Mouse (Mus musculus): ENCODE results near the gene Sox2. TPM values are rescaled to one million over a fixed set of nuclear protein-coding genes. Genes with fewer than 3 reads are reported as not detected.
A peak's percentile ranks its signal among the peaks of the same experiment; 100 is the strongest.

Gene Sox2
- polyA plus RNA-seq, 1 experiment from 2014 or later = 48.4 TPM

GRCm38 (mm10) chr3:34656153-34656552 is 5.9 kb downstream of the Sox2 start:
- WGBS = 1% methylated on average over 3 of the region's 3 CpGs

DNA sequence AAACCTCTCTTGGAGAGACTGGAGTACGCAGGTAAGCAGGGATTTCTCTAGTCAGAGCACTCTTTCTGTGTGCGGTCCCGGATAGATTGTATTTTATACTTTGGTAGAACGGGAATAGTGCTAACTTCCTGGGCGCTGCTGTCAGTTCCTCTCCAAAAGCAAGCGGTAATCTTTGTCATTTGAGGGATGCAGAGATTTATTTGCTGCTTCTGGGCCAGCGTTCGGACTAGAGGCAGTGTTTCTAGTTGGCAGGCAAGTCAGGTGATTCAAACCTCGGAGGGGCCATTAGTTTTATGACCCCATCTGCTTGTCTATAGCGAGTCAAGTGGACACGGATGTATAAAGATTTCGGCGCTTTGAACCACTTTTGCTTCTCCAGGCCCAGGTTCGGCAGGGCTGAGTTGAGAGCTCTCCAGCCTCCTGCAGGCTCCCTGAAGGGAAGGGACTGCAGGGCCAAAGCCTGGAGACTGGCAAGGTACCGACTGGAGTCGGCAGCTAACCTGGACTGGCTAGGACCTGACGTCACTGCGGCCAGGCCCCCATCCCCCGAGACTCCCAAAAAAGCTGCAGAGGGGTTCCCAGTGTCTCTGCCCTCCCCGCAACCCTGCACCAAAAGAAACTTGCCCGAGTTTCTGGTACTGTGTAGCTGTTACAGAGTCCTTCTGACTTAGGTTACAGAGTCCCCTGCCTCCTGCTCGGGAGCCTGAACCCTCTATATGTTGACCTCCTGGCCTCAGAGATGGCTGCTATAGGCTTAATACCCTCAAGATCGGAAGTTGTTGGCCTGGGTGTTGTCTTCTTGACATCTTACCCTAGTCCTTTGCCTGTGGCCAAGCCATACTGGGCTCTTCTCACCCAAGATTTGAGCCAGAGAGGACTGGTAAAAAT is 6.9 kb downstream of the Sox2 start:
- 0 out of 2 replicates have a peak, but pooled peaks cover 3% of the 10 kb centered on the region for H3K27me3 ChIP-seq
- 8% methylated on average over 23 of the region's 23 CpGs for WGBS
- H3K4me1 ChIP-seq = peaks cover 72% of the 10 kb centered on the region
- ATAC-seq = no peak
- H3K9me3 ChIP-seq (replicated peaks) = no peaks in the 10 kb centered on the region
- H3K36me3 ChIP-seq (ENCODE audit: poor library complexity, severe bottlenecking) = peaks cover 4% of the 10 kb centered on the region; the same call in 1 of the 2 replicates
- H3K9ac ChIP-seq = peak overlapping the region; percentile 94
- H3K27ac ChIP-seq = peak overlapping the region; percentile 98
- peak overlapping the region; percentile 70 for H3K4me2 ChIP-seq
- H3K4me3 ChIP-seq = peak overlapping the region; percentile 60

More at GRCm38 (mm10) chr3:34656153-34656552, 5.9 kb downstream of the Sox2 start:
- ATAC-seq = no peak
- Histone ChIP-seq H3K9me3 (replicated peaks) (no peaks in the 10 kb centered on the region), H3K27me3 (0 out of 2 replicates have a peak, but pooled peaks cover 3% of the 10 kb centered on the region), H3K9ac (peak overlapping the region; percentile 94), H3K4me2 (peak overlapping the region; percentile 70), H3K4me1 (peaks cover 63% of the 10 kb centered on the region), H3K4me3 (peak overlapping the region; percentile 60), H3K27ac (peak overlapping the region; percentile 98), H3K36me3 (ENCODE audit: poor library complexity, severe bottlenecking) (peaks cover 5% of the 10 kb centered on the region; the same call in 1 of the 2 replicates)

DNA sequence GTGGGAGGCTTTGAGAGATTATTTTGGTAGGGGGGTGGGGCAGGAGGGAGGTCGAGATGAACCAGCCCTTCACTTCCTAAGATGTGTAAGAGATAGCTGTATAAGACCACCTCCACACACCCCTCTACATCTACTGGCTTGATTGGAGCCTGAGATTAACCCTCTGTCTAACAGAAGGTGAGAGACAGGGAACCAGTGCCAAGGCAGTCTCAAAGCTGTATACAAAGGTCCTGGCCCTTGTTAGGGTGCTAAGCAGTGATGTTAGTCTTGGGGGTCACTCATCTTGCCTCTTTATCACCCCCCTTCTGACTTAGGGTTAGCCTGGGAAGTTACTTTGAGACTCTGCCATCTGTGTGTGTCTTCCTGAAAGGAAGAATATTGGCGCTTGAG is 7.5 kb downstream of the Sox2 start:
- Histone ChIP-seq H3K4me3 (peak overlapping the region; percentile 60), H3K27me3 (0 out of 2 replicates have a peak, but pooled peaks cover 3% of the 10 kb centered on the region), H3K9me3 (replicated peaks) (no peaks in the 10 kb centered on the region), H3K4me1 (peaks cover 76% of the 10 kb centered on the region), H3K4me2 (peak overlapping the region; percentile 70), H3K27ac (peak overlapping the region; percentile 98), H3K36me3 (ENCODE audit: poor library complexity, severe bottlenecking) (peaks cover 4% of the 10 kb centered on the region; the same call in 1 of the 2 replicates), H3K9ac (peak overlapping the region; percentile 94)
- 22% methylated on average over 2 of the region's 2 CpGs for WGBS
- no peak for ATAC-seq

- Histone ChIP-seq H3K27me3 (0 out of 2 replicates have a peak, but pooled peaks cover 3% of the 10 kb centered on the region), H3K4me1 (peaks cover 80% of the 10 kb centered on the region)
These were observed 8.2 kb downstream of the Sox2 start for GRCm38 (mm10) chr3:34658241-34658965.

DNA sequence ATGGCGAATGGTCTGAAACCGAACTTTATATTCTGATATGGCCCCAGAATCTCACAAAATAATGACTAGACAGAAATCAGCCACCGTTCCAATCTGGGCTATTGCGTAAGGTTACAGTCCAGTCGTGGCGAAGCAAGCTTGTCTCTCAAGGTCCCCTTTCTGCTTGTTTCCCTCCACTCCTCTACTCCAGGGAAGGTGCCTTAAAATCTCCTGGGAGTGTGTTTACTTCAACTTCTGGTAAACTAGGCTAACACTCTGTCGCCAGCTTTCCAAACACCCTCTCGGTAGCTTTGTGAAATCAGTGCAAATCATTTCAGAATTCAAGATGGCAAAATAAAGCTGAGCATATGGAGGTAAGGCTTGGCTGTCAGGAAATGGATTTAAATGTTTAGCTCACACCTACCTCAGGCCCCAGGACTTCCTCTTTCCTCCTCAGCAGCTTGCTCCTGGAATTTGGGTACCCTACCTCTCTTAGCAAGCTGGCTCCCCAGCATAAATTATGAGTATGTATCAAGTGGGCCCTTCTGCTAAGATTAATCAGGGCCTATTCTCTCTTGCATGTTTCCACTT is 8.8 kb downstream of the Sox2 start:
- Histone ChIP-seq H3K4me1 (peaks cover 87% of the 10 kb centered on the region), H3K4me3 (peak overlapping the region; percentile 60), H3K9me3 (replicated peaks) (no peaks in the 10 kb centered on the region), H3K9ac (peak overlapping the region; percentile 94), H3K27ac (peak overlapping the region; percentile 98), H3K27me3 (0 out of 2 replicates have a peak, but pooled peaks cover 3% of the 10 kb centered on the region), H3K36me3 (ENCODE audit: poor library complexity, severe bottlenecking) (peaks cover 4% of the 10 kb centered on the region; the same call in 1 of the 2 replicates), H3K4me2 (peak overlapping the region; percentile 70)
- WGBS = 31% methylated on average over 8 of the region's 8 CpGs
- no peak for ATAC-seq

More at GRCm38 (mm10) chr3:34658241-34658965, 8.2 kb downstream of the Sox2 start:
- WGBS = 41% methylated on average over 7 of the region's 7 CpGs
- no peak for ATAC-seq
- Histone ChIP-seq H3K9me3 (replicated peaks) (no peaks in the 10 kb centered on the region), H3K36me3 (ENCODE audit: poor library complexity, severe bottlenecking) (peaks cover 4% of the 10 kb centered on the region; the same call in 1 of the 2 replicates), H3K4me2 (peak overlapping the region; percentile 70), H3K4me3 (peak overlapping the region; percentile 60), H3K27ac (peak overlapping the region; percentile 98), H3K9ac (peak overlapping the region; percentile 94)

GRCm38 (mm10) chr3:34659861-34660260 is 9.7 kb downstream of the Sox2 start:
- Histone ChIP-seq H3K9me3 (replicated peaks) (no peaks in the 10 kb centered on the region), H3K4me2 (peak overlapping the region; percentile 70), H3K27me3 (0 out of 2 replicates have a peak, but pooled peaks cover 3% of the 10 kb centered on the region), H3K4me1 (peaks cover 89% of the 10 kb centered on the region), H3K9ac (peak overlapping the region; percentile 75), H3K36me3 (ENCODE audit: poor library complexity, severe bottlenecking) (peaks cover 4% of the 10 kb centered on the region; the same call in 1 of the 2 replicates), H3K27ac (peak overlapping the region; percentile 98), H3K4me3 (peak overlapping the region; percentile 60)
- ATAC-seq = peak; percentile 41
- 2% methylated on average over 6 of the region's 6 CpGs for WGBS

DNA sequence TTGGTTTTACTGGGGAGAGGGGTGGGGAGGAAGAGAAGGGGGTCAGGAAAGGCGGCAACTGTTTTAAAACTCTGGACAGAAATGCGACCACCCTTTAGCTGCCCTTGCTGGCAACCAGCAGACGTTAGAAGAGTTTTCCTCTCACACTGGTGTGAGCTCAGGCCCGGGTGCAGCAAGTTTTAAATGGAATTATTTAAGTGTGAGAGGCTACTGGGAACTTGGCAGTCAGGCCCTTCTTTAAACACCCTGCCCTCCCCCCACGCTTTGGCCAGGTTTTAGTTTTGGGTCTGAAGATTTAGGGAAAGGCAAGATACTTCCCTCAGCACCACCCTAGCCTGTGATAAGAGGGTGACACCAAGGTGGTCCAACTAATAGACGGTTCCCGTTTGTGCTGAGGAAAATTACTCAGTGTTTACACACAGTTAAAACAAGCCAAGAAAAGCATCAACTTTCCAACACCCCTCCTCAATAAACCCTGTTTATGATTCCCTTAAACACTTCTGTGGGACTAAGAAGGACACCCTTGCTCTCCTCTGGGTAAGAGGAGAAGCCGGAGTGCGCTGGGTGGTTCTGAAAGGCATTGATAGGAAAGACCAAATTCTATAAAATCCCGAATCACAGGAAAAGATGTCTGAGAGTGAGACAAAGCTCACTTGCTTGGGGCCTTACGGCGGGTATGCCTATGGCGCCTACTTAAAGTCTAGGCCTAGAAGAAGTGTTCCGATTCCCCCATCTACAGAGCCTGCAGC is 10.5 kb downstream of the Sox2 start:
- peaks cover 4% of the 10 kb centered on the region; the same call in 1 of the 2 replicates for H3K36me3 ChIP-seq (ENCODE audit: poor library complexity, severe bottlenecking)
- H3K27me3 ChIP-seq = 0 out of 2 replicates have a peak, but pooled peaks cover 3% of the 10 kb centered on the region
- H3K4me3 ChIP-seq = peak overlapping the region; percentile 60
- peak overlapping the region; percentile 75 for H3K9ac ChIP-seq
- H3K9me3 ChIP-seq (replicated peaks) = no peaks in the 10 kb centered on the region
- peak overlapping the region; percentile 98 for H3K27ac ChIP-seq
- H3K4me2 ChIP-seq = peak overlapping the region; percentile 70
- WGBS = 5% methylated on average over 14 of the region's 14 CpGs
- ATAC-seq = no peak
- peaks cover 92% of the 10 kb centered on the region for H3K4me1 ChIP-seq

- H3K36me3 ChIP-seq (ENCODE audit: poor library complexity, severe bottlenecking) = peaks cover 4% of the 10 kb centered on the region; the same call in 1 of the 2 replicates
- H3K4me1 ChIP-seq = peaks cover 92% of the 10 kb centered on the region
- H3K27me3 ChIP-seq = peaks cover 10% of the 10 kb centered on the region; the same call in 1 of the 2 replicates
- ATAC-seq = peak; percentile 7; the same call in 1 of the 2 replicates
- H3K27ac ChIP-seq = peak overlapping the region; percentile 98
- H3K9me3 ChIP-seq (replicated peaks) = no peaks in the 10 kb centered on the region
- under 1% methylated on average over 32 of the region's 32 CpGs for WGBS
- H3K9ac ChIP-seq = peak overlapping the region; percentile 75
- peak overlapping the region; percentile 60 for H3K4me3 ChIP-seq
- peak overlapping the region; percentile 70 for H3K4me2 ChIP-seq
These were observed 11.3 kb downstream of the Sox2 start for GRCm38 (mm10) chr3:34661341-34662007.

GRCm38 (mm10) chr3:34662008-34662711 is 12.0 kb downstream of the Sox2 start:
- no peaks in the 10 kb centered on the region for H3K9me3 ChIP-seq (replicated peaks)
- H3K4me3 ChIP-seq = peak overlapping the region; percentile 60
- H3K4me1 ChIP-seq = peaks cover 92% of the 10 kb centered on the region
- H3K27ac ChIP-seq = peak overlapping the region; percentile 98
- H3K9ac ChIP-seq = peak overlapping the region; percentile 75
- peak; percentile 36; the same call in 1 of the 2 replicates for ATAC-seq
- peaks cover 9% of the 10 kb centered on the region; the same call in 1 of the 2 replicates for H3K27me3 ChIP-seq
- under 1% methylated on average over 15 of the region's 15 CpGs for WGBS
- peaks cover 3% of the 10 kb centered on the region; the same call in 1 of the 2 replicates for H3K36me3 ChIP-seq (ENCODE audit: poor library complexity, severe bottlenecking)
- peak overlapping the region; percentile 70 for H3K4me2 ChIP-seq

All from forebrain, embryonic 13.5 days (tissue).